8 mouse cellular contexts compared by ENCODE assay signal in genomic region chr7:113653130-113653529, GRCm38 (mm10).
DNase-seq lines count a peak whose midpoint lies in the region; ATAC-seq and TF ChIP-seq lines count a peak whose summit lies in the region.
"Had no signal": no experiment of that assay in that cellular context is flagged by ENCODE, and none has a peak within 500 bp of the region (broad histone marks: within the 10 kb centered on the region; RNA-seq: fewer than 3 reads in every experiment).

No protein-coding gene starts in this region.

- peaks cover 4% of the 10 kb centered on the region; the same call in 1 of the 2 replicates for H3K27me3 ChIP-seq in G1E (ENCODE audit: insufficient read depth, low read length)
- H3K27me3 ChIP-seq: stomach, embryonic 15.5 days had no signal

- no peaks in the 10 kb centered on the region for H3K36me3 ChIP-seq in G1E (replicated peaks)
- H3K36me3 ChIP-seq: stomach, embryonic 15.5 days had no signal

- no peaks in the 10 kb centered on the region for H3K9me3 ChIP-seq in G1E (replicated peaks)
- H3K9me3 ChIP-seq: stomach, embryonic 15.5 days had no signal

- no peak overlapping the region for H3K4me3 ChIP-seq in G1E (ENCODE audit: low read depth, low read length)
- H3K4me3 ChIP-seq: stomach, embryonic 15.5 days had no signal

- peak; percentile 64; the same call in 1 of the 2 replicates for TF ChIP-seq CTCF in G1E (IDR thresholded peaks at IDR 0.05; ENCODE audit: low read depth, low read length)

- DNase-seq in left cerebral cortex, adult 18-20 months (ENCODE audit: low spot score in 2 of 2) = peak; percentile 35 to 63
- DNase-seq in left cerebral cortex, adult 11 months (ENCODE audit: low spot score) = no peak
- peak; percentile 16 for DNase-seq in G1E (ENCODE audit: low spot score)
- peak; percentile 53 for DNase-seq in adrenal gland, postnatal 14 days
- peak; percentile 20 for DNase-seq in embryo, embryonic 11.5 days (ENCODE audit: low read depth, low spot score)
- peak; percentile 76 to 79 for DNase-seq in kidney, postnatal 4 days
- peak; percentile 6 for DNase-seq in retina, adult 2 months (ENCODE audit: low read depth, low spot score)

- ATAC-seq in G1E (ENCODE audit: extremely low read depth, insufficient number of reproducible peaks, low FRiP score, poor library complexity, severe bottlenecking) = no peak

- no peaks in the 10 kb centered on the region for H3K4me1 ChIP-seq in G1E (ENCODE audit: insufficient read depth, low read depth, low read length)
- H3K4me1 ChIP-seq: stomach, embryonic 15.5 days had no signal
